ENCODE assay signal across 15 mouse cellular contexts in genomic region chr1:62665771-62666730, GRCm38 (mm10). TPM values are rescaled to one million over a fixed set of nuclear protein-coding genes. Genes with fewer than 3 reads are reported as not detected.
DNase-seq lines count a peak whose midpoint lies in the region; ATAC-seq and TF ChIP-seq lines count a peak whose summit lies in the region.
"Had no signal": no experiment of that assay in that cellular context is flagged by ENCODE, and none has a peak within 500 bp of the region (broad histone marks: within the 10 kb centered on the region; RNA-seq: fewer than 3 reads in every experiment).

No protein-coding gene starts in this region.

- DNase-seq in adrenal gland, postnatal 14 days, result peak; percentile 23
- no peak for DNase-seq in adrenal gland, postnatal 4 days (ENCODE audit: low spot score in 2 of 2)
- no peak for DNase-seq in heart, postnatal 0 days (ENCODE audit: low spot score)
- no peak for DNase-seq in heart, adult 2 months
- DNase-seq in lung, embryonic 14.5 days, result no peak
- DNase-seq in lung, adult 2 months, result no peak
- peak; percentile 10 to 11 for DNase-seq in adrenal gland, postnatal 36 days
- no peak for DNase-seq in spleen, postnatal 14 days (ENCODE audit: low spot score in 2 of 2)
- DNase-seq: retina, postnatal 1 day; thymus, adult 2 months had no signal

- no peak overlapping the region for H3K9ac ChIP-seq in heart, postnatal 0 days (replicated peaks; ENCODE audit: low read depth, low read length)
- H3K9ac ChIP-seq in heart, adult 2 months (ENCODE audit: low read depth, low read length), result no peak overlapping the region
- H3K9ac ChIP-seq in lung, embryonic 14.5 days, result no peak overlapping the region
- H3K9ac ChIP-seq: liver, embryonic 15.5 days had no signal

- H3K9me3 ChIP-seq in heart, postnatal 0 days (replicated peaks; ENCODE audit: control insufficient read depth, low read length), result no peaks in the 10 kb centered on the region
- H3K9me3 ChIP-seq in lung, embryonic 14.5 days (ENCODE audit: low read depth, low read length), result peaks cover 3% of the 10 kb centered on the region; the same call in 1 of the 2 replicates
- H3K9me3 ChIP-seq: liver, embryonic 15.5 days had no signal

- TF ChIP-seq EP300 in heart, postnatal 0 days (IDR thresholded peaks at IDR 0.05; ENCODE audit: low read depth), result no peak
- no peak for TF ChIP-seq EP300 in heart, adult 2 months (IDR thresholded peaks at IDR 0.05; ENCODE audit: insufficient read depth, low read depth, low read length)

- TF ChIP-seq CTCF in heart, postnatal 0 days (IDR thresholded peaks at IDR 0.05; ENCODE audit: low read depth), result no peak
- TF ChIP-seq CTCF in heart, adult 2 months (IDR thresholded peaks at IDR 0.05), result no peak
- TF ChIP-seq CTCF in lung, embryonic 14.5 days (IDR thresholded peaks at IDR 0.05; ENCODE audit: low read depth), result no peak
- TF ChIP-seq CTCF in lung, adult 2 months (IDR thresholded peaks at IDR 0.05; ENCODE audit: insufficient read depth, low read length), result no peak

- H3K4me3 ChIP-seq in heart, postnatal 0 days (ENCODE audit: low read depth, low read length), result no peak overlapping the region
- H3K4me3 ChIP-seq in heart, adult 2 months, result no peak overlapping the region
- H3K4me3 ChIP-seq in lung, embryonic 14.5 days (ENCODE audit: low read depth, low read length), result no peak overlapping the region
- no peak overlapping the region for H3K4me3 ChIP-seq in lung, adult 2 months (replicated peaks; ENCODE audit: extremely low read depth, low read depth, low read length)
- H3K4me3 ChIP-seq: liver, embryonic 15.5 days; megakaryocyte, embryonic 14.5 days had no signal

- no peaks in the 10 kb centered on the region for H3K27me3 ChIP-seq in heart, postnatal 0 days (ENCODE audit: control insufficient read depth, insufficient read depth, low read length)
- no peaks in the 10 kb centered on the region for H3K27me3 ChIP-seq in heart, adult 2 months (ENCODE audit: control insufficient read depth, insufficient read depth, low read length)
- no peaks in the 10 kb centered on the region for H3K27me3 ChIP-seq in lung, embryonic 14.5 days (ENCODE audit: insufficient read depth, low read length)
- H3K27me3 ChIP-seq: liver, embryonic 15.5 days; megakaryocyte, embryonic 14.5 days; Patski had no signal

- intact Hi-C loops in heart, adult 2 months (cut with DNase I), result no loop called here

- no peaks in the 10 kb centered on the region for H3K4me1 ChIP-seq in heart, postnatal 0 days (ENCODE audit: control insufficient read depth, insufficient read depth)
- peaks cover 1% of the 10 kb centered on the region for H3K4me1 ChIP-seq in heart, adult 2 months (ENCODE audit: control insufficient read depth, insufficient read depth, low read length)
- peaks cover 4% of the 10 kb centered on the region; the same call in 1 of the 2 replicates for H3K4me1 ChIP-seq in lung, embryonic 14.5 days (ENCODE audit: insufficient read depth)
- peaks cover 3% of the 10 kb centered on the region; the same call in 1 of the 2 replicates for H3K4me1 ChIP-seq in lung, adult 2 months (ENCODE audit: control insufficient read depth, insufficient read depth, low read length)
- H3K4me1 ChIP-seq: liver, embryonic 15.5 days had no signal

- WGBS in heart, postnatal 0 days, result 71% methylated on average over 5 of the region's 5 CpGs
- WGBS in heart, adult 2 months, result 58% methylated on average over 5 of the region's 5 CpGs
- 68% methylated on average over 5 of the region's 5 CpGs for WGBS in lung, embryonic 14.5 days
- 64% methylated on average over 5 of the region's 5 CpGs for WGBS in lung, adult 2 months

- H3K27ac ChIP-seq in heart, postnatal 0 days (ENCODE audit: low read depth), result peak overlapping the region; percentile 73
- H3K27ac ChIP-seq in heart, adult 2 months, result no peak overlapping the region
- peak overlapping the region; percentile 79 for H3K27ac ChIP-seq in lung, embryonic 14.5 days (ENCODE audit: low read depth)
- H3K27ac ChIP-seq: liver, embryonic 15.5 days had no signal

- H3K4me2 ChIP-seq in heart, postnatal 0 days (ENCODE audit: low read depth, low read length), result no peak overlapping the region
- H3K4me2 ChIP-seq in lung, embryonic 14.5 days, result no peak overlapping the region
- H3K4me2 ChIP-seq: liver, embryonic 15.5 days had no signal

- ATAC-seq in heart, postnatal 0 days (ENCODE audit: insufficient read depth, low read depth), result no peak
- ATAC-seq in lung, embryonic 14.5 days (ENCODE audit: insufficient read depth), result no peak
- ATAC-seq: forebrain, embryonic 14.5 days; inflammation-experienced regulatory T-cells, adult 6 months; Patski had no signal

- TF ChIP-seq POLR2A in heart, adult 2 months (IDR thresholded peaks at IDR 0.05; ENCODE audit: insufficient read depth, low read depth, low read length), result no peak
- TF ChIP-seq POLR2A in lung, adult 2 months (IDR thresholded peaks at IDR 0.05; ENCODE audit: borderline replicate concordance, extremely low read depth, low read depth, low read length), result no peak

- no peaks in the 10 kb centered on the region for H3K36me3 ChIP-seq in heart, postnatal 0 days (replicated peaks; ENCODE audit: control insufficient read depth, insufficient read depth, low read length)
- no peaks in the 10 kb centered on the region for H3K36me3 ChIP-seq in heart, adult 2 months (ENCODE audit: control insufficient read depth, insufficient read depth, low read length)
- H3K36me3 ChIP-seq in lung, embryonic 14.5 days (ENCODE audit: insufficient read depth), result no peaks in the 10 kb centered on the region
- H3K36me3 ChIP-seq: liver, embryonic 15.5 days had no signal

- no peaks in the 10 kb centered on the region for H3K79me2 ChIP-seq in heart, adult 2 months (replicated peaks; ENCODE audit: control insufficient read depth, insufficient read depth, low read length)

RNA-seq across cellular contexts. Expression of gene Nrp2, which starts 37.0 kb away (rescaled TPM):
- 43.7 and 46.6 TPM in 2 replicates for total RNA-seq in adrenal gland, postnatal 14 days (2021)
- 10 to 100 TPM; 42.5 to 51.6 TPM for total RNA-seq in adrenal gland, postnatal 4 days (2021)
- 12.8 and 20.2 TPM in 2 replicates for total RNA-seq in heart, postnatal 0 days (2014; rRNA removed; ENCODE audit: low replicate concordance)
- polyA plus RNA-seq in heart, postnatal 0 days (2015; fragmentation: Nextera tagmentation; extraction: Ambion mirVana), result 5.2 and 5.4 TPM in 2 replicates
- total RNA-seq in heart, adult 2 months (2021), result 10 to 100 TPM; 20.7 to 29.6 TPM
- polyA plus RNA-seq in heart, adult 2 months (2012; rRNA removed), result 15.6 and 24.2 TPM in 2 replicates
- 9.9 and 10.8 TPM in 2 replicates for polyA plus RNA-seq in lung, embryonic 14.5 days (2014; fragmentation: Nextera tagmentation; extraction: Ambion mirVana)
- 21.6 and 27.8 TPM in 2 replicates for polyA plus RNA-seq in lung, adult 2 months (2012; rRNA removed)
- 10 to 100 TPM; 36.7 to 37.9 TPM for total RNA-seq in adrenal gland, postnatal 36 days (2021)

Comparison
In these comparisons a context has a peak if more than half of its experiments do, and no peak if none do; other contexts are left out.
1. DNase-seq: peak in adrenal gland, postnatal 14 days (single experiment) and adrenal gland, postnatal 36 days (2 of 2); none in adrenal gland, postnatal 4 days (0 of 2), heart, postnatal 0 days (single experiment), heart, adult 2 months (0 of 2), lung, embryonic 14.5 days (single experiment), lung, adult 2 months (single experiment) and spleen, postnatal 14 days (0 of 2).